Mouse (Mus musculus) induced T-regulatory cell, adult 2 months (primary cell): ENCODE results near the gene Gpr157.

Experiments used
- DNase-seq: peaks from one replicate; pipeline ENCODE4 v3.0.0-alpha.2; 2012; ENCODE audit warnings: low read depth

Gene Gpr157

GRCm38 (mm10) chr4:150072416-150073101 lies 14.6 kb upstream of the Gpr157 start:
- no peak for DNase-seq

GRCm38 (mm10) chr4:150073102-150073473 lies 14.1 kb upstream of the Gpr157 start:
- peak; percentile 71 for DNase-seq

- DNase-seq = no peak
Measured at GRCm38 (mm10) chr4:150075350-150075749, 11.8 kb upstream of the Gpr157 start.

- DNase-seq = no peak
Measured at GRCm38 (mm10) chr4:150076147-150076546, 11.0 kb upstream of the Gpr157 start.

GRCm38 (mm10) chr4:150078646-150079045 lies 8.5 kb upstream of the Gpr157 start:
- no peak for DNase-seq

GRCm38 (mm10) chr4:150079244-150079643 lies 7.9 kb upstream of the Gpr157 start:
- DNase-seq = no peak

- DNase-seq = no peak
Measured at GRCm38 (mm10) chr4:150080330-150080967, 6.7 kb upstream of the Gpr157 start.

GRCm38 (mm10) chr4:150085366-150085765 lies 1.8 kb upstream of the Gpr157 start:
- DNase-seq = peak; percentile 60

- DNase-seq = no peak
Measured at GRCm38 (mm10) chr4:150086841-150087160, 364 bp upstream of the Gpr157 start.

GRCm38 (mm10) chr4:150087890-150088530 lies 845 bp downstream of the Gpr157 start:
- DNase-seq = no peak

- DNase-seq = no peak
Measured at GRCm38 (mm10) chr4:150089121-150089520, 2.0 kb downstream of the Gpr157 start.

GRCm38 (mm10) chr4:150091887-150092582 lies 4.9 kb downstream of the Gpr157 start:
- peak; percentile 65 for DNase-seq

GRCm38 (mm10) chr4:150092583-150092902 lies 5.4 kb downstream of the Gpr157 start:
- DNase-seq = peak; percentile 50

- no peak for DNase-seq
Measured at GRCm38 (mm10) chr4:150093560-150094462, 6.6 kb downstream of the Gpr157 start.

- no peak for DNase-seq
Measured at GRCm38 (mm10) chr4:150094463-150094789, 7.3 kb downstream of the Gpr157 start.

- no peak for DNase-seq
Measured at GRCm38 (mm10) chr4:150096309-150096708, 9.1 kb downstream of the Gpr157 start.

GRCm38 (mm10) chr4:150097847-150098246 lies 10.7 kb downstream of the Gpr157 start:
- DNase-seq = no peak

GRCm38 (mm10) chr4:150098880-150099279 lies 11.7 kb downstream of the Gpr157 start:
- DNase-seq = peak; percentile 88

GRCm38 (mm10) chr4:150102822-150103221 lies 15.7 kb downstream of the Gpr157 start:
- DNase-seq = no peak

GRCm38 (mm10) chr4:150105671-150106070 lies 18.5 kb downstream of the Gpr157 start:
- DNase-seq = no peak

- DNase-seq = no peak
Measured at GRCm38 (mm10) chr4:150106637-150107036, 19.5 kb downstream of the Gpr157 start.

GRCm38 (mm10) chr4:150109636-150110035 lies 22.5 kb downstream of the Gpr157 start:
- DNase-seq = no peak
